Mouse (Mus musculus): Measurements from ENCODE around the gene Prss46. TPM values are rescaled to one million over a fixed set of nuclear protein-coding genes. Genes with fewer than 3 reads are reported as not detected.

Gene Prss46
- total and polyA plus RNA-seq, 2 experiments: not detected

DNA sequence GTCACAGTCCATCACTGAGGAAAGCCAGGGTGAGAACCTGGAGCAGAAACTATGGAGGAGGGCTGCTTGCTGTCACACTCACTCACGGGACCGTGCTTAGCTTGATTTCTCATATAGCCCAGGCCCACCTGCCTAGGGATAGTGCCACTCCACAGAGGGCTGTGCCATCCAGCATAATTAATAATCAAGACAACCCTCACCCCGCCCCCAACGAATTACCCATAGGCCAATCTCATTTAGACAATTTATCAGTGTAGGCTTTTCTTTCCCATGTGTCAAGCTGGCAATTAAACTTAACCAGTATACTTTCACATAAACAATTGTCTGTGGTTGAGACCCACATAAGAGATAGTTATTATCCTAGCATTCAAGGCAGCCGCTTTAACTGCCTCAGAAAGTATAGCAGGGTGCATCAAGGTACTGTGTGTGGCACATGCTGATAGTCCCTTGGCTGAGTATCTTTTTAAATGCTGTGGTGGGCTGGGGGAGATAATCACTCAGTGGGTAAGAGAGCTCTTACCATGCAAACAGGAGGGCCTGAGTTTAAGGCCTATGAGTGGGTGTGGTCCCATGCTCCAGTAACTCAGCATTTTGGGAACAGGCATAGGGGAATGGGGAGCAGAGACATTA, 14.8 kb downstream of the Prss46 start:
- no peak overlapping the region for H3K9ac ChIP-seq (ENCODE audit: low read depth, low read length)
- H3K4me1 ChIP-seq (ENCODE audit: control insufficient read depth, insufficient read depth, low read length): 0 out of 2 replicates have a peak, but pooled peaks cover 3% of the 10 kb centered on the region
- no peak overlapping the region for H3K27ac ChIP-seq (replicated peaks; ENCODE audit: insufficient read depth, low read depth, low read length)
- TF ChIP-seq POLR2A (IDR thresholded peaks at IDR 0.05; ENCODE audit: extremely low read depth, insufficient read depth, low read length) (no peak), CTCF (IDR thresholded peaks at IDR 0.05; ENCODE audit: low read depth, low read length) (no peak)
- 95% methylated on average over 5 of the region's 5 CpGs for WGBS
- no peak overlapping the region for H3K4me3 ChIP-seq (ENCODE audit: insufficient read depth, low read depth, low read length)
- peaks cover 10% of the 10 kb centered on the region; the same call in 1 of the 2 replicates for H3K27me3 ChIP-seq (ENCODE audit: control insufficient read depth, insufficient read depth, low read length)
- H3K36me3 ChIP-seq (ENCODE audit: control insufficient read depth, insufficient read depth, low read length): no peaks in the 10 kb centered on the region
- DNase-seq (ENCODE audit: extremely low read depth, low read depth, low spot score): no peak
- H3K79me2 ChIP-seq (ENCODE audit: control insufficient read depth, insufficient read depth, low read length): no peaks in the 10 kb centered on the region

DNA sequence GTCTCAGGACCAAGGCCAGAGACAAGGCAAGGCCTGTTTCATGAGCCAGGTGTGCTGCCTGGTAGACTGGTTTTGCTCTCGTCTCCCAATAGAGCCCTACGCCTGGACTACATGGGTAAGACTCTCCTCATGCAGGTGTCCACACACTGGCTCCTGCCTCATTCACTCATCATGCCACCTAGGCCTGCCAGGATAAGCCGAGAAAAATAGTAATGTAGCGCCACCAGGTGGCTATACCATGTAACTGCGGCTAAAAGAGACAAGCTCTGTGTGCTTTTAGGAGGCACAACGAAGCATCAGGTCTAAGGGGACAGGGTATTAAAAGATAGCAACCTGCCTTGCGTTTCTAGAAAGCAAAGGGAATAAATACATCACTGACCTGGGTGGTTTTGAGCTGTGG, 26.7 kb downstream of the Prss46 start:
- H3K9ac ChIP-seq (ENCODE audit: low read depth, low read length): no peak overlapping the region
- no peaks in the 10 kb centered on the region for H3K27me3 ChIP-seq (ENCODE audit: control insufficient read depth, insufficient read depth, low read length)
- DNase-seq (ENCODE audit: extremely low read depth, low read depth, low spot score): peak; percentile 51
- WGBS: 18% methylated on average over 7 of the region's 7 CpGs
- no peaks in the 10 kb centered on the region for H3K79me2 ChIP-seq (ENCODE audit: control insufficient read depth, insufficient read depth, low read length)
- no peak overlapping the region for H3K27ac ChIP-seq (replicated peaks; ENCODE audit: insufficient read depth, low read depth, low read length)
- TF ChIP-seq POLR2A (IDR thresholded peaks at IDR 0.05; ENCODE audit: extremely low read depth, insufficient read depth, low read length) (no peak), CTCF (IDR thresholded peaks at IDR 0.05; ENCODE audit: low read depth, low read length) (peak; percentile 62)
- peaks cover 11% of the 10 kb centered on the region for H3K36me3 ChIP-seq (ENCODE audit: control insufficient read depth, insufficient read depth, low read length)
- no peak overlapping the region for H3K4me3 ChIP-seq (ENCODE audit: insufficient read depth, low read depth, low read length)
- H3K4me1 ChIP-seq (ENCODE audit: control insufficient read depth, insufficient read depth, low read length): peaks cover 10% of the 10 kb centered on the region

DNA sequence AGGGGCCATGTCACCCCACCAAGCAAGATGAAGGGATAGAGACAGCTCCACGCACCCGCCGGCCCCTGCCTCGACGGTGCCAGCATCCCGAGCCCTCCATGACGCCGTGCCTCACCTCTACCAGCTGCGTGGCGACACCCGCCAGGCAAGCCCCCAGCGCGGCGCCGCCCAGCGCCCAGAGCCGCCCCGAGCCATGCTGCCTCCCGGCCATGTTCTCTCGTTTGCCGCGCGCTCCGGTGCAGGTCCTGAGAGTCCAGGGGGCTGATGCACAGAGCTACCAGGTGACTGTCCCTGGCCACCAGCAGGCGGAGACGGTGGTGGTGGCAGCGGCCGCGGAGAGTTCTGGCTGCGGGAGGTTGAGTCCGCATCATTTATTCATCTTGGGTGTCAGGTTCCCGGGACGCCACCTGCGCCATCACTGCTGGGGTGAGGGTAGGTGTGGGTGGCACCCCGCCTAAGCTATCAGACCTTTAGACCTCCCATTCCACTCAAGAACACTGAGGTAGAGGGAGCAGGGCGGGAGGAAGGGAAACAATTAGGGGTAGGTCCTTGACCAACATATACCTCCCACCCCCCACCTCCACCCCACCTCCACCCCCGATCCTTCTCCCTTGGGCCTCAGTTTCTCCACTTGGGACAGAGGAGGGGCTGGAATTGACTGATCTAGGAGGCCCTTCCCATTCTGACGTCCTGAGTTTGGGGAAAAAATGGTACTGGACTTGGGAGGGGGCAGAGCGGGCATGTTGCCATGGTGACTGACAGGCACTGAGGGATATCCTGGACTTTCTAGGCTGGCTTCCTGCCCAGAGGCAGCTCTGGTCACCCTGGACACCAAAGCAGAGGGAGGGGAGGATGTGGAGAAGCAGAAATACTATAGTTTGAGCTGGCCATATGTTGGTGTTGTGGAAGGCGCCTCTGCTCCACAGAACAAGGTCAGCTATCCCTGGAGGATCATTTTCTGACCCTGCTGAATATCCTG, 29.7 kb downstream of the Prss46 start:
- Histone ChIP-seq H3K9ac (ENCODE audit: low read depth, low read length) (peak overlapping the region; percentile 16), H3K27ac (replicated peaks; ENCODE audit: insufficient read depth, low read depth, low read length) (no peak overlapping the region; the same call in 1 of the 2 replicates), H3K27me3 (ENCODE audit: control insufficient read depth, insufficient read depth, low read length) (no peaks in the 10 kb centered on the region), H3K79me2 (ENCODE audit: control insufficient read depth, insufficient read depth, low read length) (no peaks in the 10 kb centered on the region), H3K36me3 (ENCODE audit: control insufficient read depth, insufficient read depth, low read length) (peaks cover 2% of the 10 kb centered on the region), H3K4me3 (ENCODE audit: insufficient read depth, low read depth, low read length) (peak overlapping the region; percentile 5; the same call in 1 of the 2 replicates), H3K4me1 (ENCODE audit: control insufficient read depth, insufficient read depth, low read length) (peaks cover 27% of the 10 kb centered on the region)
- WGBS: 43% methylated on average over 40 of the region's 40 CpGs
- TF ChIP-seq POLR2A (IDR thresholded peaks at IDR 0.05; ENCODE audit: extremely low read depth, insufficient read depth, low read length): no peak
- TF ChIP-seq CTCF (IDR thresholded peaks at IDR 0.05; ENCODE audit: low read depth, low read length): no peak
- peak; percentile 54 for DNase-seq (ENCODE audit: extremely low read depth, low read depth, low spot score)

DNA sequence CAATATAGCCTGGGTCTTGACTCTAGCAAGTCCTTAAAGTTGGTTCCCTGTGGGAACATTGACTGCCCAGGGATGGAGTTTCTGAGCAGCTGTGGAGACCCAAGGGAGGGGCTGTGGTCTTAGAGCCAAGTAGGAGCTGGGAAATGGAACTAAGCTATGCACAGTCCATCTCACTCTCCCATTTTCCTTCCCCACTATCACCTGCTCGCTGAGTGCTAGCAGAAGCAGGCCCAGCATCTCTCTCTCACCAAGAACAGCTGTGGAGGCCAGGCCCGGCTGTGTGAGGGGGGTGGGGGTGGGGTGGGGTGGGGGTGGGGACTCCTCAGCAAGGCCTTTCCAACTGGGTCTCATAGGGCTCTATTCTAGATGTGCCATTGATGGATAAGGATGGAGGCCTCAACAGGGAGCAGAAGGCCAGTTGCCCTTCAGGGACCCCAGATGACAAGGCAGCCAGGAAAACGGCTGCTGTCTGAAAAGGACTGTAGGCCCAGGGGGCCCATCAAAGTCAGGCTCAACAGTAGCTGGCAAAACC, 30.4 kb downstream of the Prss46 start:
- WGBS: 24% methylated on average over 3 of the region's 3 CpGs
- H3K79me2 ChIP-seq (ENCODE audit: control insufficient read depth, insufficient read depth, low read length): no peaks in the 10 kb centered on the region; the same call in 1 of the 2 replicates
- H3K27me3 ChIP-seq (ENCODE audit: control insufficient read depth, insufficient read depth, low read length): no peaks in the 10 kb centered on the region
- no peak overlapping the region for H3K4me3 ChIP-seq (ENCODE audit: insufficient read depth, low read depth, low read length)
- H3K9ac ChIP-seq (ENCODE audit: low read depth, low read length): peak overlapping the region; percentile 19
- H3K36me3 ChIP-seq (ENCODE audit: control insufficient read depth, insufficient read depth, low read length): peaks cover 1% of the 10 kb centered on the region
- H3K4me1 ChIP-seq (ENCODE audit: control insufficient read depth, insufficient read depth, low read length): peaks cover 29% of the 10 kb centered on the region
- DNase-seq (ENCODE audit: extremely low read depth, low read depth, low spot score): no peak
- peak overlapping the region; percentile 72 for H3K27ac ChIP-seq (replicated peaks; ENCODE audit: insufficient read depth, low read depth, low read length)
- TF ChIP-seq CTCF (IDR thresholded peaks at IDR 0.05; ENCODE audit: low read depth, low read length) (no peak), POLR2A (IDR thresholded peaks at IDR 0.05; ENCODE audit: extremely low read depth, insufficient read depth, low read length) (no peak)

DNA sequence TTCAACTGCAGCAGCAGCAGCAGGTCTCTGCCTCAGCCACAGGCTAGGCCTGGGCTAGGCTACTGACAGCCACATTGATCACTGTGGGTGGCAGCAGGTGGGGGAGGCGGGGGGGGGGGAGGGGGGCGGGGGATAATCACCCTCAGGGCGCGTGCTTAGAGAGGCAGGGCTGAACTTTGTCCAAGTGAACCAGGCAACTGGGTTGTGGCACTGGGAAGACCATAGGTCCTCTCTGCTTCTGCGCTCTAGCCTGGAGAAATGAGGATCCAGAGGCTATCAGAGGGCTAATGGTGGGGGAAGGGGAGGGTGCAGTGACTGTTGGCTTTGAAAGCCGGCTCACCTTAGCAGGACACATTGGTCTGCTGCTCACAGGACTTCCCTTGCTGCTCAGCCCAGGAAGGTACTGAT, 31.0 kb downstream of the Prss46 start:
- peak overlapping the region; percentile 72 for H3K27ac ChIP-seq (replicated peaks; ENCODE audit: insufficient read depth, low read depth, low read length)
- H3K4me3 ChIP-seq (ENCODE audit: insufficient read depth, low read depth, low read length): no peak overlapping the region
- H3K4me1 ChIP-seq (ENCODE audit: control insufficient read depth, insufficient read depth, low read length): peaks cover 29% of the 10 kb centered on the region
- H3K36me3 ChIP-seq (ENCODE audit: control insufficient read depth, insufficient read depth, low read length): no peaks in the 10 kb centered on the region
- peak overlapping the region; percentile 19; the same call in 1 of the 2 replicates for H3K9ac ChIP-seq (ENCODE audit: low read depth, low read length)
- 39% methylated on average over 5 of the region's 6 CpGs for WGBS
- peak; percentile 98 for DNase-seq (ENCODE audit: extremely low read depth, low read depth, low spot score)
- no peaks in the 10 kb centered on the region; the same call in 1 of the 2 replicates for H3K79me2 ChIP-seq (ENCODE audit: control insufficient read depth, insufficient read depth, low read length)
- no peak for TF ChIP-seq CTCF (IDR thresholded peaks at IDR 0.05; ENCODE audit: low read depth, low read length)
- 0 out of 2 replicates have a peak, but pooled peaks have one; percentile 17 for TF ChIP-seq POLR2A (IDR thresholded peaks at IDR 0.05; ENCODE audit: extremely low read depth, insufficient read depth, low read length)
- no peaks in the 10 kb centered on the region for H3K27me3 ChIP-seq (ENCODE audit: control insufficient read depth, insufficient read depth, low read length)

All from liver, adult 2 months (tissue).